Mouse (Mus musculus) heart, adult 2 months (tissue): ENCODE data around the gene Mecom.

ENCODE experiments used
- CTCF ChIP-seq: fragments of 200-600 bp; IDR thresholded peaks from 2 replicates; pipeline ENCODE4 v1.8.1; 2022; ENCODE audit warnings: antibody characterized with exemption, mild to moderate bottlenecking, moderate library complexity
- EP300 ChIP-seq: fragments of 200-500 bp; IDR thresholded peaks from 2 replicates; pipeline ENCODE4 v1.6.1; 2011; ENCODE audit warnings: low read depth, low read length, control low read depth; ENCODE audit not compliant: insufficient read depth
- POLR2A ChIP-seq: fragments of 200-500 bp; IDR thresholded peaks from 2 replicates; pipeline ENCODE4 v1.6.1; 2011; ENCODE audit warnings: mild to moderate bottlenecking, low read depth, low read length, control low read depth; ENCODE audit not compliant: insufficient read depth

DNA sequence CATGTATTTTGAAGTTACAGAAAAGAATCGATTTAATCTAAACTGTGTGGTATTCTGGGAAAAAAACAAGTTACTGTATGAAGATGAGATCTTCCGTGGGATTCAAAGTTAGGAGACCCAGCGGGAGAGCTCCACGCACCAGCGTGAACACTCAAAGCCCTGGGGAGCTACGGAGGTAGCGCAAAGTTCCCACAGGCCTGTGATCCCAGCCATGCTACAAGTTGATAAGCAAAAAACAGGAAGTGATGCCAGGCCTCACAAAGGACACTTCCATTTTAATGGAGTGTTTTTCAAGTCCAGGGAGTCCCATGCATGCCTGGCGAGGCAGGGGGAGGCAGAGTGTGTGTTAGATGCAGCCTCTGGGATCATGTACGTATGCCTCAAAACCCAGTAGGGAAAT lies 464.5 kb downstream of the Mecom start:
- TF ChIP-seq POLR2A (no peak), CTCF (no peak), EP300 (no peak)
